Mouse (Mus musculus) stomach, postnatal 0 days (tissue): Measurements from ENCODE around the gene Lamc2. TPM values are rescaled to one million over a fixed set of nuclear protein-coding genes. Genes with fewer than 3 reads are reported as not detected.

Source experiments
- ATAC-seq: fragments of 200-750 bp; cut with Nextera tagmentation; 2 replicates; pipeline ENCODE4 v1.8.0; 2017; ENCODE audit not compliant: low FRiP score, low TSS enrichment
- DNase-seq: peaks from one replicate; pipeline ENCODE4 v3.0.0-alpha.2; 2016; ENCODE audit warnings: low spot score
- H3K27ac ChIP-seq: fragments of 300-500 bp; sonication (generic); replicated peaks from 2 replicates; pipeline ENCODE4 v1.5.1; 2014; ENCODE audit warnings: mild to moderate bottlenecking, control low read depth
- H3K27me3 ChIP-seq: fragments of 300-500 bp; sonication (generic); 2 replicates; pipeline ENCODE4 v1.6.1; 2014; ENCODE audit warnings: low read length; ENCODE audit not compliant: control insufficient read depth, insufficient read depth
- H3K36me3 ChIP-seq: fragments of 300-500 bp; sonication (generic); 2 replicates; pipeline ENCODE4 v1.6.1; 2014; ENCODE audit warnings: low read length, mixed read lengths; ENCODE audit not compliant: control insufficient read depth, insufficient read depth
- H3K4me1 ChIP-seq: fragments of 300-500 bp; sonication (generic); replicated peaks from 2 replicates; pipeline ENCODE4 v1.6.1; 2014; ENCODE audit warnings: antibody characterized with exemption; ENCODE audit not compliant: control insufficient read depth, insufficient read depth
- H3K4me2 ChIP-seq: fragments of 300-500 bp; sonication (generic); replicated peaks from 2 replicates; pipeline ENCODE4 v1.6.1; 2014; ENCODE audit warnings: low read depth, mild to moderate bottlenecking, control low read depth, moderate library complexity
- H3K4me3 ChIP-seq: fragments of 300-500 bp; sonication (generic); 2 replicates; pipeline ENCODE4 v1.5.1; 2014; ENCODE audit warnings: low read depth, low read length, control low read depth
- H3K9ac ChIP-seq: fragments of 300-500 bp; sonication (generic); 2 replicates; pipeline ENCODE4 v1.6.1; 2014; ENCODE audit warnings: mild to moderate bottlenecking, low read length, control low read depth, mixed read lengths
- H3K9me3 ChIP-seq: fragments of 300-500 bp; sonication (generic); 2 replicates; pipeline ENCODE4 v1.6.1; 2016; ENCODE audit warnings: low read length; ENCODE audit not compliant: control insufficient read depth
- CTCF ChIP-seq: IDR thresholded peaks from 2 replicates; pipeline ENCODE4 v1.5.1; 2016; ENCODE audit warnings: antibody characterized with exemption, low read depth, mild to moderate bottlenecking, moderate library complexity
- EP300 ChIP-seq: optimal IDR thresholded peaks from 2 replicates; pipeline ENCODE3; 2016; ENCODE audit warnings: antibody characterized with exemption
- WGBS: fragments of 180-500 bp; shearing (Covaris S2); extraction: QIAGEN DNeasy Blood & Tissue Kit; methylation state at CpG from one replicate; pipeline ENCODE4 v1.1.7; 2014; 5-methylcytosine and 5-hydroxymethylcytosine counted together
- polyA plus RNA-seq: library from polyadenylated mRNA; unstranded; fragments of >200 nt; fragmentation: Nextera tagmentation; extraction: Ambion mirVana; gene quantifications from 2 replicates; pipeline ENCODE4 v1.2.1, GENCODE M21; 2015

The Lamc2 gene
- polyA plus RNA-seq, 1 experiment from 2014 or later = 17.6 TPM

DNA sequence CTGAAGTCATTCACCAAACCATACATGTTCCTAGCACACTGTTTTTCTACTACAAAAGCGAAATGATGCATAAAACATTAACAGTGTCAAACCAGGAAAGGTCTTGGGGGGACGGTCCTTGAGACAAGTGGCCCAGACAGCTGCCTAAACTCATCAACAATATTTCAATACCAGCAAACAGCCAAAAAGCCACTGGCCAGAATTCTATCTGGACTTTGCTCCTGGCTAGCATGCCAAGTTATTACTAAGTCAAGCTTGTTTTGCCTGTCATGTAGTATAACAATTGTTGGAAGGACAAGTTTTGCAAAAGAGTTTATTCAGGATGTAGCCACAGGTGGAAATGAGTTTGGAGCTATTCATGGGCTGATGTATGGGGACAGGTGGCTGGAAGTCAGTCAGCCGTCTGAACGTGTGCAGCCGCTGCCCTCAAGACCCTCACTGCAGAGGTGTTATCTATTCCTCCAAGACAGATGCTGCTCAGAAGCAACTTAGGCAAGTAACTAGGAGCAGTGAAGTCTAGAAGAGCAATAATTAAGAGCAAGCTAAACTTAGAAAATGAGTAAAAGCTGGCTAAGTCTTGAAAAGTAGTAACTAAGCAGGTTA lies 29.1 kb downstream of the Lamc2 start:
- DNase-seq (no peak), ATAC-seq (no peak)
- no peak overlapping the region for H3K4me3 ChIP-seq
- no peak overlapping the region for H3K9ac ChIP-seq
- no peaks in the 10 kb centered on the region for H3K27me3 ChIP-seq
- H3K9me3 ChIP-seq = no peaks in the 10 kb centered on the region
- no peak overlapping the region for H3K27ac ChIP-seq
- WGBS = 59% methylated on average over 5 of the region's 5 CpGs
- TF ChIP-seq CTCF (no peak), EP300 (no peak)
- 0 out of 2 replicates have a peak, but pooled peaks cover 2% of the 10 kb centered on the region for H3K4me1 ChIP-seq
- no peak overlapping the region for H3K4me2 ChIP-seq
- no peaks in the 10 kb centered on the region for H3K36me3 ChIP-seq

DNA sequence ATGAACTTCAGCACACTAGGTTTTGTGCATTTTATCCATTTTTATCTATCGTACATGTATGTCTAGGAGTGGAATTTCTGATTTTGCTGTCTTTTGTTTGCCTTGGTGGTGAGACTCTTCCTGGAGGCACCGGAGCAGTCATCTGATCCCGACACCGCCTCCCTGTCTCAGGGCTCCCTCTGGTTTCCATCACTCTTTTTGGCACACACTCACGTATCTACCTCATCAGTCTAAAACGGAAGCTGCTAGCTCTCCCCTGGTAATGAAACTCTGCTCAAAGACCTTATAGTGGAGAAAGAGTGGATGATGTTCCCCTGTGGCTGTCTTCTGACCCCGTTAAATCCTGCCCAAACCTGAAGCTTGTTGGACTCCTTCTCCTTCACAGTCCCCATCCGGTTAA lies 30.9 kb downstream of the Lamc2 start:
- 49% methylated on average over 8 of the region's 8 CpGs for WGBS
- DNase-seq (no peak), ATAC-seq (no peak)
- H3K4me3 ChIP-seq = no peak overlapping the region
- H3K9me3 ChIP-seq = no peaks in the 10 kb centered on the region
- no peak overlapping the region for H3K4me2 ChIP-seq
- H3K4me1 ChIP-seq = 0 out of 2 replicates have a peak, but pooled peaks cover 2% of the 10 kb centered on the region
- no peak overlapping the region for H3K9ac ChIP-seq
- no peak for TF ChIP-seq CTCF
- TF ChIP-seq EP300 = no peak
- H3K27me3 ChIP-seq = no peaks in the 10 kb centered on the region
- H3K27ac ChIP-seq = no peak overlapping the region
- H3K36me3 ChIP-seq = no peaks in the 10 kb centered on the region

DNA sequence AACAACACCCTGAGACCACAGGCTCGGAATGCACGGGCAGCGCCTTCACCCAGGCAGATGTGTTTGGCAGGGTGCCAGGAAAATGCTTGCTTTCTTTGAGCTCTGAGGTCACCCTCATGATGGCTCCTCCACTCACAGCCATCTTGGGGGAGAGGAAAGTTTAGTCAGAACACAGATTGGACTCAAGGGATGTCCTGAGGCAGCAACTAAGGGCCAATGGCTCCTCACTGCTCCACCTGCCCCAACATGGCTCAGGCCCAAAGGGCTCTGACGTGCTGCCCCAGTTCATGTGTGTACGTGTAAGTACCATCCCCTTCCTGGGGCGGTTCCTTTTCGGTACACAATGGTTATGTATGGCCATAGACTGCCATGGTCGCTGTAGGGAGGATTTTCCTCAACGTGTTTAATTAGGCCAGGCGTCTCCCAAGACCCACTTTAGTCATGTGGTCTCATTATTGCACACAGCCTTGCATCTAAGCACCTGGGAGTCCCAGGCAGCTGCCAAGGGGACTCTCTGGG lies 32.6 kb downstream of the Lamc2 start:
- Histone ChIP-seq H3K27me3 (no peaks in the 10 kb centered on the region), H3K4me2 (no peak overlapping the region), H3K27ac (no peak overlapping the region), H3K4me1 (0 out of 2 replicates have a peak, but pooled peaks cover 2% of the 10 kb centered on the region), H3K9ac (no peak overlapping the region), H3K9me3 (no peaks in the 10 kb centered on the region), H3K36me3 (no peaks in the 10 kb centered on the region; the same call in 1 of the 2 replicates), H3K4me3 (no peak overlapping the region)
- WGBS = 60% methylated on average over 10 of the region's 10 CpGs
- peak; percentile 50 for DNase-seq
- ATAC-seq = peak; percentile 48
- no peak for TF ChIP-seq CTCF
- no peak for TF ChIP-seq EP300

DNA sequence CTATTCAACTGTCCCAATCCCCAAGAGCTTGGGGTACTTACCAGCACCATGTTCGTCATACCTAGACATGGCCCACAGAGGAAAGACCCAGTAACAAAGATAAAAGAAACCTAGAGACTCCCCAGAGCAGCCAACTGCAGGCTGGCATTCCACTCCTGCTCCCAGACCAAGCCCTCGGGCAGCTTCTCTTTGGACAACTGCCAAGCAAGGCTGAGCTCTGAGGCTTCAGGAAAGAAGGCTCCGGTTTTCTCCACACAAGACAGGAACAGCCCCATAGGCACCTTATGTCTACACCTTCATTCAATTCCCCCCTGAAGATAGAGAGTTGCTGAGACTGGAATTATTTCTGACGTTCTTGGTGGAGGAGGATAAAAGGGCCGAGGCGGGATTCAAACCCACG lies 33.7 kb downstream of the Lamc2 start:
- no peak for DNase-seq
- H3K4me2 ChIP-seq = no peak overlapping the region
- no peak overlapping the region for H3K27ac ChIP-seq
- H3K36me3 ChIP-seq = no peaks in the 10 kb centered on the region; the same call in 1 of the 2 replicates
- 0 out of 2 replicates have a peak, but pooled peaks cover 2% of the 10 kb centered on the region for H3K4me1 ChIP-seq
- H3K9ac ChIP-seq = no peak overlapping the region
- 60% methylated on average over 7 of the region's 7 CpGs for WGBS
- ATAC-seq = no peak
- H3K9me3 ChIP-seq = no peaks in the 10 kb centered on the region
- no peaks in the 10 kb centered on the region for H3K27me3 ChIP-seq
- no peak for TF ChIP-seq EP300
- no peak for TF ChIP-seq CTCF
- H3K4me3 ChIP-seq = no peak overlapping the region

DNA sequence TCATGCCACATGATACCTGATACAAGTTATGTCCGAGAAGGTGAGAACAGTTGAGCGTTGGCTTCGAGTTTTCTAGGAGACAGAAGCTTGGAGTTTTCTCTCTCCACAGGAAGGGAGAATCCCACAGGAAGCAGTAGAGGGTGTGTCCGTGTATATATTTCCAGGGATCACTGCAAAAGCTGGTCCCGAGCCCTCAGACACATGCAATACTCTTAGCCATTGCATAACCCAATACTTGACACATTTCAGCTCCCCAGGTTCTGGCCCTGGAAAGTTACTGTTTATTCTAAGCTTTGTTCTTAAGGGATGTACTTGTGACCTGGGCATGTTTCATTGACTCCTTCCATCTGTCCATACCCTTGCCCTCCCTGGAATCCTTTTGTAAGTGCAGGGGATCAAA lies 40.5 kb downstream of the Lamc2 start:
- no peak for DNase-seq
- Histone ChIP-seq H3K27ac (no peak overlapping the region), H3K4me3 (no peak overlapping the region), H3K4me2 (no peak overlapping the region), H3K9ac (no peak overlapping the region), H3K36me3 (no peaks in the 10 kb centered on the region; the same call in 1 of the 2 replicates), H3K4me1 (no peaks in the 10 kb centered on the region), H3K9me3 (no peaks in the 10 kb centered on the region), H3K27me3 (no peaks in the 10 kb centered on the region)
- WGBS = 52% methylated on average over 5 of the region's 5 CpGs
- TF ChIP-seq CTCF (no peak), EP300 (no peak)
- ATAC-seq = no peak

DNA sequence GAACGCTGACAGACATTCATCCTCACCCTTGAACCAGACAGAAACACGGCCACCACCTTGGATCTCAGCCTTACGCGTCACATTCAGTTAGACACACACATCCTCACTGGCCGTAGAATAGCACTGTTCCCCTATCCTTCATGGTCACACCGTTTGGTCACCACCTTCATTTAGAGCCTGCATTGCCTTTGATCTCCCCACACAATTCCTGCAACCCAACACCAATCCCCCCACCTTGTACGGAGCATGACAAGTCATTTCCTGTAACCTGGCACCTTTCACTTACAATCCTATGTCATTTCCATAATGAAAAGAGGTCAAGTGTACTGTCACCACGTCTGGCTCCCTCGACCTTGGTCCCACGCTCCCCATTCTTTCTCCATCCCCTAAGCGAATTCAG lies 42.2 kb downstream of the Lamc2 start:
- WGBS = 78% methylated on average over 11 of the region's 11 CpGs
- H3K9me3 ChIP-seq = no peaks in the 10 kb centered on the region
- H3K4me2 ChIP-seq = no peak overlapping the region
- ATAC-seq (no peak), DNase-seq (no peak)
- no peak overlapping the region for H3K4me3 ChIP-seq
- H3K27ac ChIP-seq = no peak overlapping the region
- no peak for TF ChIP-seq CTCF
- TF ChIP-seq EP300 = no peak
- H3K9ac ChIP-seq = no peak overlapping the region
- H3K4me1 ChIP-seq = no peaks in the 10 kb centered on the region
- no peaks in the 10 kb centered on the region for H3K27me3 ChIP-seq
- H3K36me3 ChIP-seq = no peaks in the 10 kb centered on the region; the same call in 1 of the 2 replicates
